Mouse (Mus musculus): ENCODE measurements around the gene Zcchc18. TPM values are rescaled to one million over a fixed set of nuclear protein-coding genes. Genes with fewer than 3 reads are reported as not detected.

Gene Zcchc18
- polyA plus RNA-seq, 1 experiment = 219 TPM

- no peak overlapping the region for H3K27ac ChIP-seq (ENCODE audit: insufficient read depth, low read length)
- no peak overlapping the region for H3K4me3 ChIP-seq (replicated peaks; ENCODE audit: insufficient read depth, low read depth, low read length)
- no peaks in the 10 kb centered on the region for H3K27me3 ChIP-seq (ENCODE audit: control insufficient read depth, insufficient read depth, low read length)
- DNase-seq = no peak
- 11% methylated on average over 2 of the region's 2 CpGs for WGBS
- H3K4me1 ChIP-seq (ENCODE audit: control insufficient read depth, insufficient read depth, low read length) = no peaks in the 10 kb centered on the region
- no peak for TF ChIP-seq CTCF (IDR thresholded peaks at IDR 0.05; ENCODE audit: borderline replicate concordance, insufficient read depth, low read depth, low read length)
- no peak for TF ChIP-seq POLR2A (IDR thresholded peaks at IDR 0.05; ENCODE audit: borderline replicate concordance, insufficient read depth, low read length)
Measured at GRCm38 (mm10) chrX:136991274-136991673, 1.7 kb upstream of the Zcchc18 start.

DNA sequence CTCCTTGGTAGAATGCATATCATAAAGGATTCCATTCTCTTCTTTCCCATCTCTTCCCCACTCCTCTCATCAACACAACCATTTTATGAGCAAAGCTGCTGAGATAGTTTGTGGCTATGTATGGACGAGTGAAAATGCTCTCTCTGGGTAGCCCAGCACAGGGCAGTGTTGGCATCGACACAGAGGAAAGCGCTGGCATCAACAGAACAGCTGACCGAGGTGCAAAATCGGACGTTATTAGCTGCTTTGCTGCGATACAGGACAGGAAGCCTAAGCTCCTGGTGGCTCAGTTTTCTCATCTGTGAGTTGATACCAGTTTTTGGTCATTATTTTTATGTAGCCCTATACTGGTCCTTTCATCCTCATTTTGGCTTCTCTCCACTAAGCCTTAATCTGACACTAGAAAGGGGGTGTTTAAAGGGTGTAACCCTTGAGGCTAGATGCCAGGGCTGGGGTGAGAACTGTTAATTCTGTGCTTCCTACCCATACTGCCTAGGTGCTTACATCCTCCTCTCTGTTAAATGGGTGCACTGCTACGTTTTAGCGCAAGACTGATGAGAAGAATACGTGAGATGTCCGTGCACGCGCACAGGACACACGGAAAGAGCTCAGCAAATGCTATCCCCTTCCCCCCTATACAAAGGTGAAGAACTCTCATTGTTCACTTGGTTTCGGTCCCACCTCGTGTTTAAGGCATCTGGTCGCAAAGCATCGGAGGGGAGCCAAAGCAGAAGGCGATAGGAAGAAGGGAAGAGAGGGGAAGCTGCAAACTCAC, 577 bp upstream of the Zcchc18 start:
- TF ChIP-seq CTCF (IDR thresholded peaks at IDR 0.05; ENCODE audit: borderline replicate concordance, insufficient read depth, low read depth, low read length) = no peak
- TF ChIP-seq POLR2A (IDR thresholded peaks at IDR 0.05; ENCODE audit: borderline replicate concordance, insufficient read depth, low read length) = no peak
- peak; percentile 46 to 54 for DNase-seq
- Histone ChIP-seq H3K27ac (ENCODE audit: insufficient read depth, low read length) (peak overlapping the region; percentile 94), H3K27me3 (ENCODE audit: control insufficient read depth, insufficient read depth, low read length) (no peaks in the 10 kb centered on the region), H3K4me3 (replicated peaks; ENCODE audit: insufficient read depth, low read depth, low read length) (peak overlapping the region; percentile 98), H3K4me1 (ENCODE audit: control insufficient read depth, insufficient read depth, low read length) (no peaks in the 10 kb centered on the region)
- 4% methylated on average over 19 of the region's 19 CpGs for WGBS

DNA sequence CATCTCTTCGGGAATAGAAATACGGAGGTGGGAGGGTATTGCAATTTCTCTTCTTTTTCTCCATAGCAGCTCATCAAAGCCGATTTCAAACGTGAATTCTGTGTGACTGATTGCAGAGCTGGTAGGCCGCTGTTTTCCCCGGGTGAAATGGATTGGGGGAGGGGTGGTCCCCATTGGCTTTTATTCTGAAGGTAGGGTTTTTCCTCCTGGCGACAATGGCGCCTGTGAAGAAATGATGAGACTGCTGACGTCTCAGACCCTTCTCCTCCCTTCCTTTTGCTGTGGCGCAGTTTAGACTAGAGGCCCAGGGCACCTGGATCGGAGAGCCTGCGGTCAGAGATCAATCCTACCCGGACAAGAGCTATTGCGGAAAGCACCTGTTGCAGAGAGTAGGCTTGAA, 686 bp downstream of the Zcchc18 start:
- 5% methylated on average over 13 of the region's 14 CpGs for WGBS
- Histone ChIP-seq H3K4me3 (replicated peaks; ENCODE audit: insufficient read depth, low read depth, low read length) (peak overlapping the region; percentile 98), H3K4me1 (ENCODE audit: control insufficient read depth, insufficient read depth, low read length) (no peaks in the 10 kb centered on the region), H3K27me3 (ENCODE audit: control insufficient read depth, insufficient read depth, low read length) (no peaks in the 10 kb centered on the region), H3K27ac (ENCODE audit: insufficient read depth, low read length) (peak overlapping the region; percentile 94)
- DNase-seq = peak; percentile 43 to 44
- TF ChIP-seq POLR2A (IDR thresholded peaks at IDR 0.05; ENCODE audit: borderline replicate concordance, insufficient read depth, low read length) = no peak
- TF ChIP-seq CTCF (IDR thresholded peaks at IDR 0.05; ENCODE audit: borderline replicate concordance, insufficient read depth, low read depth, low read length) = no peak

GRCm38 (mm10) chrX:136996256-136996655, 3.3 kb downstream of the Zcchc18 start:
- H3K27ac ChIP-seq (ENCODE audit: insufficient read depth, low read length) = no peak overlapping the region
- H3K27me3 ChIP-seq (ENCODE audit: control insufficient read depth, insufficient read depth, low read length) = no peaks in the 10 kb centered on the region
- no peak for DNase-seq
- no peak overlapping the region for H3K4me3 ChIP-seq (replicated peaks; ENCODE audit: insufficient read depth, low read depth, low read length)
- TF ChIP-seq CTCF (IDR thresholded peaks at IDR 0.05; ENCODE audit: borderline replicate concordance, insufficient read depth, low read depth, low read length) = no peak
- no peak for TF ChIP-seq POLR2A (IDR thresholded peaks at IDR 0.05; ENCODE audit: borderline replicate concordance, insufficient read depth, low read length)
- WGBS = 65% methylated on average over 2 of the region's 2 CpGs
- H3K4me1 ChIP-seq (ENCODE audit: control insufficient read depth, insufficient read depth, low read length) = no peaks in the 10 kb centered on the region

DNA sequence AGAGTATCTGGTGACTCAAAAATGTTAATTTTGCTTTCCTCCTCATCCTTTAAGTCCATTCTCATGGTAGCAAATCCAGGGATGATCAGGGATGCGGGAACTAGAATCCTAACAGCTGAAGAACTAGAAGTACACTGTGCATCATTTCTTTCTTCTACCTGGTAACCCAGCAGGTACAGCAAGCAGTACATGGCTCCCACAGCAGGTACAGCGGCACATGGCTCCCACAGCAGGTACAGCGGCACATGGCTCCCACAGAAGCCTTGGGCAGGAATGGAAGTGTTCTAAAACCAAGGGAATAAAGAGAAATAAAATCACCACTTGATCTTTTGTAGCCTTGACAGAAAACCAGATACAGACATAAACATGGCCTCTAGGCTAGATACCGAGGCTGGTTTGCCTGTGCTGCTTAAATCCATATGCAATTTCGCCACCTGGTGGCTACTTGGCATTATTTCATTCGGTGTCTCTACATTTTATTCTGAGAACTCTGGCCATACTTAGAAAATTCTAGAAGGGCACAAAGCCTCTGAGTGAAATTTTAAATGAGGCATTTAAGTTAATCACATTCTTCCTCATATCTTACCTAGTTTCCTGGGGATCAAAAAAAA, 22.2 kb downstream of the Zcchc18 start:
- TF ChIP-seq CTCF (IDR thresholded peaks at IDR 0.05; ENCODE audit: borderline replicate concordance, insufficient read depth, low read depth, low read length) (peak; percentile 59), POLR2A (IDR thresholded peaks at IDR 0.05; ENCODE audit: borderline replicate concordance, insufficient read depth, low read length) (no peak)
- Histone ChIP-seq H3K4me1 (ENCODE audit: control insufficient read depth, insufficient read depth, low read length) (peaks cover 2% of the 10 kb centered on the region; the same call in 1 of the 2 replicates), H3K27me3 (ENCODE audit: control insufficient read depth, insufficient read depth, low read length) (no peaks in the 10 kb centered on the region), H3K4me3 (replicated peaks; ENCODE audit: insufficient read depth, low read depth, low read length) (no peak overlapping the region), H3K27ac (ENCODE audit: insufficient read depth, low read length) (no peak overlapping the region; the same call in 1 of the 2 replicates)
- WGBS = 45% methylated on average over 6 of the region's 6 CpGs
- peak; percentile 56 to 59 for DNase-seq

GRCm38 (mm10) chrX:137017668-137018067, 24.7 kb downstream of the Zcchc18 start:
- no peak for DNase-seq
- 78% methylated on average over 1 of the region's 1 CpGs for WGBS
- TF ChIP-seq POLR2A (IDR thresholded peaks at IDR 0.05; ENCODE audit: borderline replicate concordance, insufficient read depth, low read length) (no peak), CTCF (IDR thresholded peaks at IDR 0.05; ENCODE audit: borderline replicate concordance, insufficient read depth, low read depth, low read length) (no peak)
- Histone ChIP-seq H3K4me3 (replicated peaks; ENCODE audit: insufficient read depth, low read depth, low read length) (no peak overlapping the region), H3K4me1 (ENCODE audit: control insufficient read depth, insufficient read depth, low read length) (peaks cover 2% of the 10 kb centered on the region; the same call in 1 of the 2 replicates), H3K27me3 (ENCODE audit: control insufficient read depth, insufficient read depth, low read length) (no peaks in the 10 kb centered on the region), H3K27ac (ENCODE audit: insufficient read depth, low read length) (no peak overlapping the region)

DNA sequence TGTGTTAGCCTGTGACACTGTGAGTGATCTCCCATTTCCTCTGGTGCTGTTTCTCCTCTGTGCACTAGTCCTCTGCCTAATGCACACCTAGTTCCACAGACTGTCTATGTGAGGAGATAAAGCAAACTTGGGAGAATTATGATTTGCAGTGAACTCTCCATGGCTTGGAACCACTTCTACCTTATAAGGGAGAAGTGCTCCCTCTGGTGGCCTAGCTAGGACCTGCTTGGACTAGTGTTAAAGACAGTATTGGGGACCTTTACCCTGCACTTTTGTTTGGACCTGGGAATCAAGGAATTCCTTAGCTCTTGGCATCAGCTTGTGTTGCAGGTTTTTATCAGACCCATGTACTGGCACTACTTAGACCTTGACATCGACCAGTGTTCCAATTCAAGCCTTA, 26.4 kb downstream of the Zcchc18 start:
- H3K4me1 ChIP-seq (ENCODE audit: control insufficient read depth, insufficient read depth, low read length) = peaks cover 2% of the 10 kb centered on the region; the same call in 1 of the 2 replicates
- no peaks in the 10 kb centered on the region for H3K27me3 ChIP-seq (ENCODE audit: control insufficient read depth, insufficient read depth, low read length)
- 35% methylated on average over 1 of the region's 1 CpGs for WGBS
- peak; percentile 44 to 59 for DNase-seq
- peak; percentile 50; the same call in 1 of the 2 replicates for TF ChIP-seq CTCF (IDR thresholded peaks at IDR 0.05; ENCODE audit: borderline replicate concordance, insufficient read depth, low read depth, low read length)
- no peak for TF ChIP-seq POLR2A (IDR thresholded peaks at IDR 0.05; ENCODE audit: borderline replicate concordance, insufficient read depth, low read length)
- H3K27ac ChIP-seq (ENCODE audit: insufficient read depth, low read length) = no peak overlapping the region
- H3K4me3 ChIP-seq (replicated peaks; ENCODE audit: insufficient read depth, low read depth, low read length) = no peak overlapping the region

DNA sequence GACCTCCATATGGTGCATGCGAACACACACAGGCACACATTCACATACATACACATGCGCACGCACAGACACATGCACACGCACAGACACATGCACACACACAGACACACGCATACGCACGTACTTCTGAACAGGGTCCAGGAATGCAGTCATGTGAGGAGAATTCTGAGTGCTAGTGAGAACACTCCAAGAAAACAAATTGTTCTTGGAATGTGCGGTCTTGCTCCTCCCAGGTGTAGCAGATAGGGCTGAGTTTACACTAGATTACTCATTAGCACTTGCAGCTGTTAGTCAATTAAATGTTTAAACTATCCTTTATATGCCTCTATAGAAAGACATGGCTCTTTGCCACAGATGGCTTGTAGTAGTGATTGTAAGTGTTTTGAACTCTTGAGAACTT, 38.0 kb downstream of the Zcchc18 start:
- DNase-seq = no peak
- 84% methylated on average over 8 of the region's 8 CpGs for WGBS
- no peaks in the 10 kb centered on the region for H3K4me1 ChIP-seq (ENCODE audit: control insufficient read depth, insufficient read depth, low read length)
- TF ChIP-seq CTCF (IDR thresholded peaks at IDR 0.05; ENCODE audit: borderline replicate concordance, insufficient read depth, low read depth, low read length) = no peak
- no peak for TF ChIP-seq POLR2A (IDR thresholded peaks at IDR 0.05; ENCODE audit: borderline replicate concordance, insufficient read depth, low read length)
- H3K4me3 ChIP-seq (replicated peaks; ENCODE audit: insufficient read depth, low read depth, low read length) = no peak overlapping the region
- H3K27me3 ChIP-seq (ENCODE audit: control insufficient read depth, insufficient read depth, low read length) = no peaks in the 10 kb centered on the region
- no peak overlapping the region for H3K27ac ChIP-seq (ENCODE audit: insufficient read depth, low read length)

Data from cerebellum, adult 2 months (tissue).